Mouse (Mus musculus): ENCODE data around the gene Trem3. TPM values are rescaled to one million over a fixed set of nuclear protein-coding genes. Genes with fewer than 3 reads are reported as not detected.

Gene Trem3
- not detected in 2 replicates for polyA plus RNA-seq (2016; fragmentation: Nextera tagmentation; extraction: Ambion mirVana)

- no peaks in the 10 kb centered on the region for H3K27me3 ChIP-seq (replicated peaks)
- WGBS = 80% methylated on average over 11 of the region's 11 CpGs
- no peaks in the 10 kb centered on the region for H3K9me3 ChIP-seq (replicated peaks)
- no peaks in the 10 kb centered on the region for H3K36me3 ChIP-seq
- H3K9ac ChIP-seq = no peak within 1 kb of the TSS
- H3K4me2 ChIP-seq = no peak within 1 kb of the TSS
- no peak within 1 kb of the TSS for H3K4me3 ChIP-seq
- H3K4me1 ChIP-seq (replicated peaks) = no peaks in the 10 kb centered on the region
- no peak within 1 kb of the TSS for H3K27ac ChIP-seq (ENCODE audit: poor library complexity, severe bottlenecking)
- no peak for ATAC-seq (ENCODE audit: insufficient number of reproducible peaks, low FRiP score)
These were observed at the start of gene Trem3 for GRCm38 (mm10) chr17:48247221-48247928. Gene Trem3, plus strand, starts transcription at chr17:48247777.

DNA sequence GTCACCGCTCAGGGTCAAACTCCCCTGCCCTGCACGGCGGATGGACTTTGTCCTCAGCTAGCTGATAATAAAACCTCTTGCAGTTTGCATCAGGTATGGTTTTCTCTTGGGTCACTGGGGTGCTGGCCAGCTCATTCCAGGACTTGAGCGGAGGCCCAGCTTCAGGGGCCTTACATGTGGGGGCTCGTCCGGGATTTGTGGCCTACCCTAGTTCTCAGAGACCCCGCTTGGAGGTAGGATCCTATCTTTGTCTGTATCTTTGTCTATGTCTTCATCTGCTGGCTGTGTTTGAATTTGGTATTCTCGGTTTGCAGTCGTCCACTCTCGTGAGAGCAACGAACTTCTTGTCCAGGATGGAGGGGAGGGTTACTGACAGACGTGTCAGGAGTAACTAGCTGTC lies 44.5 kb upstream of the Trem3 start:
- 87% methylated on average over 12 of the region's 12 CpGs for WGBS
- Histone ChIP-seq H3K9me3 (replicated peaks) (peaks cover 46% of the 10 kb centered on the region), H3K27me3 (replicated peaks) (no peaks in the 10 kb centered on the region), H3K27ac (ENCODE audit: poor library complexity, severe bottlenecking) (no peak overlapping the region), H3K4me2 (no peak overlapping the region), H3K9ac (no peak overlapping the region), H3K4me1 (replicated peaks) (no peaks in the 10 kb centered on the region), H3K36me3 (no peaks in the 10 kb centered on the region), H3K4me3 (no peak overlapping the region)
- no peak for ATAC-seq (ENCODE audit: insufficient number of reproducible peaks, low FRiP score)

- Histone ChIP-seq H3K27ac (ENCODE audit: poor library complexity, severe bottlenecking) (no peak overlapping the region), H3K27me3 (replicated peaks) (no peaks in the 10 kb centered on the region), H3K4me2 (no peak overlapping the region), H3K36me3 (no peaks in the 10 kb centered on the region), H3K9me3 (replicated peaks) (peaks cover 5% of the 10 kb centered on the region; the same call in 1 of the 2 replicates), H3K9ac (no peak overlapping the region), H3K4me1 (replicated peaks) (no peaks in the 10 kb centered on the region), H3K4me3 (no peak overlapping the region)
- 93% methylated on average over 12 of the region's 12 CpGs for WGBS
- no peak for ATAC-seq (ENCODE audit: insufficient number of reproducible peaks, low FRiP score)
These were observed 35.0 kb upstream of the Trem3 start for GRCm38 (mm10) chr17:48212596-48212995.

DNA sequence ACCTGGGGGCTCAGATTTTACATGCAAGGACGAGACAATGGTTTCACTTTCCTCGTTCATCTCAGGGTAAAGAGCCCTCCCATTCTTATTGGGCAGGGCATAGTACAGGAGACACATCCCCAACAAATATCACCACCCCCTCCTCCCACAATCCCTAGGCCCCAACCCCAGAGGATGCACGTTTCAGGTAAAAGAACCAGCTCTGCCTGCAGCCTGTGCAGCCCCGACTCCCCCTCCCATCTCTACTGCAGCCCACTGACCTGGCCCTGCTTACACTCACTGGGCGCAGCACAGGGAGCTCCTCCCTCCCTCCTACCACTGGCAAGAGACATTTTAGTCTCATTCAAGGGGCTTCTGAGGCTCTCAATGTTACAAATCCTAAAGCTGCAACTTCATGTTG lies 34.1 kb upstream of the Trem3 start:
- Histone ChIP-seq H3K27me3 (replicated peaks) (no peaks in the 10 kb centered on the region), H3K9me3 (replicated peaks) (peaks cover 10% of the 10 kb centered on the region), H3K9ac (no peak overlapping the region), H3K4me1 (replicated peaks) (no peaks in the 10 kb centered on the region), H3K4me2 (no peak overlapping the region), H3K36me3 (no peaks in the 10 kb centered on the region), H3K27ac (ENCODE audit: poor library complexity, severe bottlenecking) (no peak overlapping the region), H3K4me3 (no peak overlapping the region)
- ATAC-seq (ENCODE audit: insufficient number of reproducible peaks, low FRiP score) = no peak
- 67% methylated on average over 5 of the region's 5 CpGs for WGBS

DNA sequence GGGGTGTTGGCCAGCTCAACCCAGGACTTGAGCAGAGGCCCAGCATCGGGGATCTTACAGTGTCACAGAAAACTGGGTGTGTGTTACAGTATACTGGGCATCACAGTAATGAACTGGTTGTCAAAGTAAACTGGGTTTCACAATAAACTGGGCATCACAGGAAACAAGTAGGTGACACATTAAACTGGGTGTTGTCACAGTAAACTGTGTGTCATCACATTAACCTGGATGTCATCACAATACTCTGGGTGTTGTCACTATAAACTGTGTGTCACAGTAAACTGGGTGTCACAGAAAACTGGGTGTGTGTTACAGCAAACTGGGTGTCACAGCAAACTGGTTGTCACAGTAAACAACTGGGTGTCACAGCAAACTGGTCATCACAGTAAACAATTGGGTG lies 32.1 kb upstream of the Trem3 start:
- no peaks in the 10 kb centered on the region for H3K36me3 ChIP-seq
- H3K4me1 ChIP-seq (replicated peaks) = no peaks in the 10 kb centered on the region
- ATAC-seq (ENCODE audit: insufficient number of reproducible peaks, low FRiP score) = no peak
- H3K9ac ChIP-seq = no peak overlapping the region
- no peak overlapping the region for H3K27ac ChIP-seq (ENCODE audit: poor library complexity, severe bottlenecking)
- H3K4me3 ChIP-seq = no peak overlapping the region
- 73% methylated on average over 1 of the region's 1 CpGs for WGBS
- peaks cover 13% of the 10 kb centered on the region for H3K9me3 ChIP-seq (replicated peaks)
- no peaks in the 10 kb centered on the region for H3K27me3 ChIP-seq (replicated peaks)
- no peak overlapping the region for H3K4me2 ChIP-seq

- Histone ChIP-seq H3K4me1 (replicated peaks) (no peaks in the 10 kb centered on the region), H3K4me2 (no peak overlapping the region), H3K36me3 (no peaks in the 10 kb centered on the region), H3K4me3 (no peak overlapping the region), H3K27ac (ENCODE audit: poor library complexity, severe bottlenecking) (no peak overlapping the region), H3K9me3 (replicated peaks) (no peaks in the 10 kb centered on the region), H3K9ac (no peak overlapping the region), H3K27me3 (replicated peaks) (no peaks in the 10 kb centered on the region)
- no peak for ATAC-seq (ENCODE audit: insufficient number of reproducible peaks, low FRiP score)
- WGBS = 72% methylated on average over 7 of the region's 7 CpGs
These were observed 16.9 kb upstream of the Trem3 start for GRCm38 (mm10) chr17:48230680-48231079.

DNA sequence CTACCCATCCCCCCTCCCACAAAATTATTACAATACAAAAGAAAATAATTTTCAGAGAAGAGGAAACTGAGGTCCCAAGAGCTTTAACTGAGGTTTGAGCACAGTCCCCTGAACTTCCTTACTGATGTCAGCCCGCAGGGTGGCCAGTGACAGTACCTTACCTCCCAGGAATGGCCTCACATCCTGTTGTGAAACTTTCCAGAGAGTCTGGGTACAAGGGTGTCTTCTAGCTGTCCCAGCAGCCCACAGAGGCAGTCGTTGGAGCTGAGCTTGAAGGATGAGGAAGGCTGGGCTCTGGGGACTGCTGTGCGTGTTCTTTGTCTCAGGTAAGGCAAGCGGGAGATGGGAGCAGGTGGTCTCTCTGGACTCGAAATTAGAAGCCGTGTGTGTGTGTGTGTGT lies 15.1 kb upstream of the Trem3 start, which contains the start of gene Trem1:
Gene Trem1, plus strand, starts transcription at position 251 of the 400 bp plus-strand sequence.
- Histone ChIP-seq H3K4me2 (no peak within 1 kb of the TSS), H3K36me3 (no peaks in the 10 kb centered on the region), H3K9me3 (replicated peaks) (no peaks in the 10 kb centered on the region), H3K4me1 (replicated peaks) (no peaks in the 10 kb centered on the region), H3K4me3 (no peak within 1 kb of the TSS), H3K9ac (no peak within 1 kb of the TSS), H3K27ac (ENCODE audit: poor library complexity, severe bottlenecking) (no peak within 1 kb of the TSS), H3K27me3 (replicated peaks) (no peaks in the 10 kb centered on the region)
- ATAC-seq (ENCODE audit: insufficient number of reproducible peaks, low FRiP score) = no peak
- 80% methylated on average over 6 of the region's 6 CpGs for WGBS

DNA sequence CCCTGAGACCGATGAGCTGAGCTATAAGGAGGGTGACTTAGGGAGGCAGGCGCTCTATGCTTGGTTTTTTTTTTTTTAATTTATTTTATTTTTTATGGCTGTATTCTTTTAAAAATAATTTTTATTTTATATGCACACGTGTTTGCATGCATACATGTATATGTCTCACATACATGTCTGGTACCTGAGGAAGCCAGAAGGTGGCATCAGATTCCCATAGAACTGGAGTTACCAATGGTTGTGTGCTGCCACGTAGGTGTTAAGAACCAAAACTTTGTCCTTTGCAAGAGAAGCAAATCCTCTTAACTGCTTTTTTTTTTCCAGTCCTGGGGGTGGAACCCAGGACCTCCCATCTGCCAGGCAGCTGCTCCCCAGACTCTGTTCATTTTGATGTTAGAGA lies 13.8 kb upstream of the Trem3 start:
- Histone ChIP-seq H3K9ac (no peak overlapping the region), H3K4me2 (no peak overlapping the region), H3K36me3 (no peaks in the 10 kb centered on the region), H3K4me1 (replicated peaks) (no peaks in the 10 kb centered on the region), H3K27me3 (replicated peaks) (no peaks in the 10 kb centered on the region), H3K27ac (ENCODE audit: poor library complexity, severe bottlenecking) (no peak overlapping the region), H3K9me3 (replicated peaks) (no peaks in the 10 kb centered on the region), H3K4me3 (no peak overlapping the region)
- ATAC-seq (ENCODE audit: insufficient number of reproducible peaks, low FRiP score) = no peak
- 88% methylated on average over 4 of the region's 4 CpGs for WGBS

- Histone ChIP-seq H3K9ac (no peak overlapping the region), H3K4me1 (replicated peaks) (no peaks in the 10 kb centered on the region), H3K27ac (ENCODE audit: poor library complexity, severe bottlenecking) (no peak overlapping the region), H3K4me3 (no peak overlapping the region), H3K36me3 (no peaks in the 10 kb centered on the region), H3K9me3 (replicated peaks) (no peaks in the 10 kb centered on the region), H3K27me3 (replicated peaks) (no peaks in the 10 kb centered on the region), H3K4me2 (no peak overlapping the region)
- no peak for ATAC-seq (ENCODE audit: insufficient number of reproducible peaks, low FRiP score)
- whole genome bisulfite sequencing = 71% methylated on average over 5 of the region's 5 CpGs
These were observed 13.0 kb upstream of the Trem3 start for GRCm38 (mm10) chr17:48234550-48234949.

DNA sequence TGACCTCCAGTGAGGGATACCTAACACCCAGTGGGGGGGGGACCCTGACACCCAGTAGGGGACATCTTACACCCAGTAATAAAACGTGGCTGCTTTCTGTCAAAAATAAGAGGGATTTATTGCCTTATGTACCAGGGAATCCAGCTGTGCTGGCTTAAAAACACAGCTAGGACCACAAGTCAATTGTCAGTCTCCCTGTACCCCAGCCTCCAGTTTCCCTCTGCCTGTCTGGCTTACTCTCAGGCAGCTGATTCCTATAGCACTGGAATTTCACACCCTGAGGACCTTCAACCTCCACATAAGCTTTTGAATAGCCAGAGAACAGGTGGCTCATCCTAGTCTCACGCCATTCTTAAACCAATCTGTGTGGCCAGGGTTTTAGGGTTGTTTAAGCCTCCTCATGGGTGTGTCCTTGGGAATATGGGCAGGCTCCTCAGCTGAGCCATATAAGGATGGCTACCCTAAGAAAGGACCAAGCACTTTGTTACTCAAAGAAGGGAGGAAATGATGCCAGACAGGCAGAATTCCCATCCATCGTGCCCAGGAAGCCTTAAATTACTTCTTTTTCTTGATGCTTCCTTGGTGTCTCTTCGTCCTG lies 11.7 kb upstream of the Trem3 start:
- ATAC-seq (ENCODE audit: insufficient number of reproducible peaks, low FRiP score) = no peak
- Histone ChIP-seq H3K9ac (no peak overlapping the region), H3K9me3 (replicated peaks) (no peaks in the 10 kb centered on the region), H3K27ac (ENCODE audit: poor library complexity, severe bottlenecking) (no peak overlapping the region), H3K4me3 (no peak overlapping the region), H3K36me3 (no peaks in the 10 kb centered on the region), H3K4me2 (no peak overlapping the region), H3K4me1 (replicated peaks) (no peaks in the 10 kb centered on the region), H3K27me3 (replicated peaks) (no peaks in the 10 kb centered on the region)
- 44% methylated on average over 4 of the region's 4 CpGs for WGBS

DNA sequence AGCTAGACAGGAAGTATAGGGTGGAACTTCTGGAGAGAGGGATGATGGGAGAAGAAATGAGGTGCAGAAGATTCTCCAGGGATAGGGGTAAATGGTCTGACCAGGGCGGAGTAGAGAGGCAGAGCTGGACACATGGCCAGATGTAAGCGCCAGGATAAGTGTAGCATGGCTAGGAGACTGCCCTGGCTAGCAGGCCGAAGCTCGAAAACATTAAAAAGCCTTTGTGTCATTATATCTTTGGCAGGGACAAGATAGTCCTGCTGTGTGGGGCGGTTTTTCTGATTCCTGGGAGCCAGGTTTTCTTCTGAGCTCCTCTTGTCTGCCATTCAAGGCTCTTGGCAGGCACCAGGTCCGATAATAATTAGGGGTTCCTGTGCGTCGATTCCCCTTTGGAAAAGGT lies 10.0 kb upstream of the Trem3 start:
- ATAC-seq (ENCODE audit: insufficient number of reproducible peaks, low FRiP score) = no peak
- 89% methylated on average over 8 of the region's 8 CpGs for WGBS

GRCm38 (mm10) chr17:48249039-48249438 lies 1.5 kb downstream of the Trem3 start:
- no peaks in the 10 kb centered on the region for H3K4me1 ChIP-seq (replicated peaks)
- H3K9me3 ChIP-seq (replicated peaks) = no peaks in the 10 kb centered on the region
- H3K4me2 ChIP-seq = no peak overlapping the region
- no peaks in the 10 kb centered on the region for H3K27me3 ChIP-seq (replicated peaks)
- no peak overlapping the region for H3K4me3 ChIP-seq
- H3K36me3 ChIP-seq = no peaks in the 10 kb centered on the region
- no peak for ATAC-seq (ENCODE audit: insufficient number of reproducible peaks, low FRiP score)
- H3K9ac ChIP-seq = no peak overlapping the region
- no peak overlapping the region for H3K27ac ChIP-seq (ENCODE audit: poor library complexity, severe bottlenecking)

More for the DNA sequence above, 10.0 kb upstream of the Trem3 start:
- Histone ChIP-seq H3K4me3 (no peak overlapping the region), H3K9me3 (replicated peaks) (no peaks in the 10 kb centered on the region), H3K4me2 (no peak overlapping the region), H3K27me3 (replicated peaks) (no peaks in the 10 kb centered on the region), H3K36me3 (no peaks in the 10 kb centered on the region), H3K27ac (ENCODE audit: poor library complexity, severe bottlenecking) (no peak overlapping the region), H3K9ac (no peak overlapping the region), H3K4me1 (replicated peaks) (no peaks in the 10 kb centered on the region)
